Mouse (Mus musculus) E14TG2a.4 (cell line): ENCODE results near the gene Pvr.

Source experiments
- CTCF ChIP-seq: conservative IDR thresholded peaks from 2 replicates; pipeline ENCODE4 v1.5.1; 2014; ENCODE audit warnings: low read length
- NANOG ChIP-seq: IDR thresholded peaks from 2 replicates; pipeline ENCODE4 v1.6.1; 2014; ENCODE audit warnings: borderline replicate concordance, low read length, mixed read lengths
- POU5F1 ChIP-seq: IDR thresholded peaks from 2 replicates; pipeline ENCODE4 v1.6.1; 2014; ENCODE audit warnings: low read length, borderline replicate concordance

DNA sequence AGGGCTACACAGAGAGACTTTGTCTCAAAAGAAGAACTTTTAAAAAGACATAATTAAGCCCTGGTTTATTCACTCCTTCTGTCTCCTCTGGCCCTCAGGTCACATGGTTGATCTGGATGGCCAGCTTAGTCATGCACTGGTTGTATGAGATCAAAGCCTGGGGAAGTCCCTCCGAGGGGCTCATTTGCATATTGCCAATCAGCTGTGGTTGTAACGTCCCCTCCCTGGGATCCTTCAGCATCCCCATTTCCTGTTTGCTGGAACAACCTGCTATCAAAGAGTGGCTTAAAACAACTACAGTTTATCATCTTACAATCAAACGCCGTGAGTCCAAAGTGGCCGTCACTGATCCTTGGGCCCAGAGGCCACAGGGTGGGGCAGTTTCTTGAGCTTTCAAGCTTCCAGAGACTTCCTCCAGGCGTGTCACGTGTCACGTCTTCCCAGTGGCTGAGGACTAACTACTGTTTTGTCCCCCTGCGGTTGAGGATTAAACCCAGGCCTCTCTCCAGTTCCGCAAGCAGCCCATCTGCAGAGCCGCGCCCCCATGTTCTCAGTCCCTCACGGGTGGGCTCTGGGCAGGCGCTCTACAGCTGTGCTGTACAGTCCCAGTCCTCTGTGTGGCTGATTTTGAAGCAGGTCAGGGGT, 44.1 kb downstream of the Pvr start:
- TF ChIP-seq CTCF: no peak
- no peak for TF ChIP-seq NANOG
- no peak for TF ChIP-seq POU5F1
